Mouse (Mus musculus) kidney, embryonic 14.5 days (tissue): ENCODE results near the gene Olfr329-ps. TPM values are rescaled to one million over a fixed set of nuclear protein-coding genes. Genes with fewer than 3 reads are reported as not detected.
"Not testable (repeated sequence)": the region's sequence is repeated elsewhere in the genome, so short reads cannot be mapped to it uniquely, and the experiment has no call there.

ENCODE experiments used
- ATAC-seq: fragments of 200-750 bp; cut with Nextera tagmentation; 2 replicates; pipeline ENCODE4 v1.8.0; 2017; ENCODE audit warnings: moderate number of reproducible peaks, mild to moderate bottlenecking, moderate TSS enrichment, moderate library complexity; ENCODE audit not compliant: low FRiP score, low TSS enrichment
- H3K27ac ChIP-seq: fragments of 300-500 bp; sonication (generic); 2 replicates; pipeline ENCODE4 v1.5.1; 2014; ENCODE audit warnings: low read depth, mild to moderate bottlenecking, low read length, moderate library complexity, mixed read lengths
- H3K27me3 ChIP-seq: fragments of 300-500 bp; sonication (generic); 2 replicates; pipeline ENCODE4 v1.6.1; 2014; ENCODE audit warnings: mild to moderate bottlenecking, low read length; ENCODE audit not compliant: control insufficient read depth, insufficient read depth
- H3K36me3 ChIP-seq: fragments of 300-500 bp; sonication (generic); 2 replicates; pipeline ENCODE4 v1.6.1; 2014; ENCODE audit warnings: low read length, mixed read lengths; ENCODE audit not compliant: control insufficient read depth, insufficient read depth
- H3K4me1 ChIP-seq: fragments of 300-500 bp; sonication (generic); 2 replicates; pipeline ENCODE4 v1.6.1; 2014; ENCODE audit warnings: low read length, mixed read lengths; ENCODE audit not compliant: control insufficient read depth, insufficient read depth
- H3K4me2 ChIP-seq: fragments of 300-500 bp; sonication (generic); replicated peaks from 2 replicates; pipeline ENCODE4 v1.6.1; 2014; ENCODE audit warnings: low read depth, mild to moderate bottlenecking, low read length
- H3K4me3 ChIP-seq: fragments of 300-500 bp; sonication (generic); 2 replicates; pipeline ENCODE4 v1.5.1; 2014; ENCODE audit warnings: mild to moderate bottlenecking, low read length
- H3K9ac ChIP-seq: fragments of 300-500 bp; sonication (generic); 2 replicates; pipeline ENCODE4 v1.6.1; 2014; ENCODE audit warnings: low read depth, mild to moderate bottlenecking, low read length, moderate library complexity
- H3K9me3 ChIP-seq: fragments of 300-500 bp; sonication (generic); 2 replicates; pipeline ENCODE4 v1.6.1; 2016; ENCODE audit warnings: low read length; ENCODE audit not compliant: control insufficient read depth
- WGBS: fragments of 180-500 bp; shearing (Covaris S2); extraction: QIAGEN DNeasy Blood & Tissue Kit; methylation state at CpG from one replicate; pipeline ENCODE4 v1.1.7; 2014; 5-methylcytosine and 5-hydroxymethylcytosine counted together
- polyA plus RNA-seq: library from polyadenylated mRNA; unstranded; fragments of >200 nt; fragmentation: Nextera tagmentation; extraction: Ambion mirVana; gene quantifications from 2 replicates; pipeline ENCODE4 v1.2.1, GENCODE M21; 2014

Olfr329-ps gene
- polyA plus RNA-seq, 1 experiment from 2014 or later = not detected

DNA sequence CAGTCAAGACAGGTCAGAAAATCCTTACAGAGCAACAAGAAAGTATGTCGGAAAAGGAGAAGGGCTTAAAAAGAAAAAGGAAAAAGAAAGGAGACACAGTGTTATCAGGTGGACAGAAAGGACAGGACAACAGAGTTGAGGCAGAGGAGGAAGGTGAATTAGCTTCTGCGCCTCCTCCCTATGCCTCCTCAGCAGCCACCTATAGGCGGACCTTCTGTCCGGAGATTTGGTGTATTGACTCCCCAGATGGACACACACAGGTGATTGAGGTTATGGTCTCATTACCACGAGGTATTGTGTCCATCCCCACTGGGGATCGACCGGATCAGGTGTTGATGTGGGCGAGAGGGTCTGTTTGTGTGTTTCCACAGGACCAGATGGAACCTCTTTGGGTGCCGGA is 26.5 kb downstream of the Olfr329-ps start:
- not testable (repeated sequence) for H3K9me3 ChIP-seq, H3K9ac ChIP-seq, ATAC-seq, H3K4me3 ChIP-seq, H3K4me2 ChIP-seq, H3K27me3 ChIP-seq, H3K4me1 ChIP-seq, H3K36me3 ChIP-seq, H3K27ac ChIP-seq
- 89% methylated on average over 6 of the region's 9 CpGs for WGBS

DNA sequence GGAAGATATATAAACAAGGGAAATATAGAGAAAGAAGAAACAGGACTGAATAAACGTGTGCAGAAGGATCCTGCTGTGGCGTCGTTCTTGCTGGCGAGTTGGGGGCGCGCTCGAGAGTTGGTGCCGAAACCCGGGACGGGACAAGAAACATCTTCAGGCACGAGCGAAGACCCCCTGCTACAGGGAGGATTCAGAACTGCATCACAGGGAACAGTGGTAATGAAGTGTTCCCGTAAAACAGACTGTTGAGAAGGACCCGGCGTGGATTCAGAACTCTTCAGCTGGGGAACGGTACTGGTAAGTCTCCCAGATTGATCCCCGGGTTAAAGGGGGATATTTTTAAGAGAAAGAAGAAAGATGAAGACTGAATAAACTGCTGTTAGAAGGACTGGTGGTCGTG is 27.3 kb downstream of the Olfr329-ps start:
- H3K4me3 ChIP-seq, H3K27ac ChIP-seq, ATAC-seq, H3K9ac ChIP-seq, H3K4me2 ChIP-seq, H3K36me3 ChIP-seq, H3K4me1 ChIP-seq, H3K27me3 ChIP-seq, H3K9me3 ChIP-seq: not testable (repeated sequence)
- 95% methylated on average over 18 of the region's 18 CpGs for WGBS

DNA sequence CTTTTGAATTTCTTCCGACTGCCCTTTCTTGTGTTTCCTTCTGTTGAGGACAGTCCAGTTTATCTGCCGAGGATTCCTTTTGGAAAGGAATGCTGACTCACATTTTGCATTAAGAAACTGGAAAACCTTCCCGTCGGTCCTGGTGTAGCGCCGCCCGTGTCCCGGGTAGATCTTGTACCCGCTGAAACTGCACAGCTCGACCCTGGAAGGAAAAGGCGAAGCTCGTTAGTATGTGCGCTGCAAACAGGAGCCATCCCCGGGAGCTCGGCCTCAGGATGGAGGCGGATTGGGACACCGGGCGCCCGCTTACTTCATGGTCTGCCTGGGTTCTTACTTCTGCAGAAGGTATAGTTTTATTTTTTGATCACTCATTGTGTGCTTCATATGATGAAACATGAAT is 37.2 kb downstream of the Olfr329-ps start:
- not testable (repeated sequence) for H3K36me3 ChIP-seq, ATAC-seq, H3K9me3 ChIP-seq, H3K4me1 ChIP-seq, H3K4me3 ChIP-seq, H3K27me3 ChIP-seq, H3K4me2 ChIP-seq, H3K27ac ChIP-seq, H3K9ac ChIP-seq
- WGBS = 85% methylated on average over 19 of the region's 19 CpGs

DNA sequence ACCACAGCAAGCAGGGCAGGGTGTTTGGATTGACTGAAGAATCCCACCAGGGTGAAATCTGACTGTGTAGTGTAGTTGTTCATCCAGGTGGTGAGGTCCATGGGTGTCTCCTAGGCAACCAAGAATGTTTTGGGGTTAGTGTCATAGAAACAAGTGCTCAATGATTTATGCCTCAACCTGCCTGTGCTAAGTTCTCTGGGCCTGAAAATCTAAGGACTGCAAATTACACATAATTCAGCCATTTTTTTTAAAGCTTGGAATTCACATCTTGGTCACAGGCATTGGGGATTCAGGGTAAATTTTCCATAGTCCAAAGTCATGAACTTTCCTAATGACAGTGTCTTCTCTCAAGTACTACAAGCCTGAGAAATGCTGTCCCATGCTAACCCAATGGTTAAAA is 43.8 kb downstream of the Olfr329-ps start, which contains the start of gene Olfr331:
TSS of gene Olfr331 (minus strand) at position 101 of the 400 bp plus-strand sequence.
- not testable (repeated sequence) for H3K9me3 ChIP-seq, H3K9ac ChIP-seq, H3K4me1 ChIP-seq, ATAC-seq, H3K36me3 ChIP-seq, H3K4me2 ChIP-seq, H3K27me3 ChIP-seq, H3K27ac ChIP-seq, H3K4me3 ChIP-seq

DNA sequence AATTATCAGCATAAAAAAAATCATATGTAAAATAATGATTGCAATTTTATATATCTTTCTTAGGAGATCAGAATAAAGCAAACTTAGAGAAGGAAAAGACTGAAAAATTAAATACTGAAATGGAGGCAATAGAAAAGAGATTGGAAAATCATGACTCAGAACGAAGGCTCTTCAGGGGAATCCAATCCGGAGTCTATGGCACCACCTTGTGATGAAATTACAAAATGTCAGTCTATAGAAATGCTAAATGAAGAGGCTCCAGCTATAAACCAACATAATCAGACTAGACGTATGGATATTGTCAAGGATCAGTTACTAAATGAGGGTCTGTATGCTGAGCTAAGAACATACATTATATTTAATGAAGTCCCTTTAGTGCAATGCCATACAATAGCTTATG is 46.9 kb downstream of the Olfr329-ps start:
- Histone ChIP-seq H3K27me3 (no peaks in the 10 kb centered on the region), H3K36me3 (no peaks in the 10 kb centered on the region), H3K9ac (no peak overlapping the region), H3K4me1 (no peaks in the 10 kb centered on the region), H3K4me3 (no peak overlapping the region), H3K4me2 (no peak overlapping the region), H3K27ac (no peak overlapping the region), H3K9me3 (no peaks in the 10 kb centered on the region)
- ATAC-seq = no peak
- 64% methylated on average over 3 of the region's 3 CpGs for WGBS

DNA sequence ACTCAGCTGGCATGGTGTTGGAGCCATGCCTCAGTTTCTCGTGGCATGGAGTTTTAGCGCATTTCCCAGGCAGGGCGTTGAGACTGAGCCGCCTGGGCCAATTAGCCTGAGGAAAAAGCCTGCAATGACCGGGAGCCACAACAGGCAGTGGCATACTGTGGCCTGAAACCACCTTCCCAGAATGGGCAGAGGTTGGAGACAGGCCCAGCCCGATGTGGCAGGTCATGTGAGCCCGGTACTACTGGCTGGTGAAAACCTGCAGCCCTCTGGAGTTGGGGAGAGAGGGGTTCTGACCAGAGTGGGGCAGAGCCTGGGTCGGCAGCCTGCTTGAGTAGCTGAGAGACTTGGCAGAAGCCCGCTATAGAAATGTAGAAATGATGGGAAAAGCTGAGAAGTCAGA is 47.5 kb downstream of the Olfr329-ps start:
- ATAC-seq = no peak
- no peaks in the 10 kb centered on the region for H3K36me3 ChIP-seq
- no peaks in the 10 kb centered on the region for H3K4me1 ChIP-seq
- H3K27me3 ChIP-seq = no peaks in the 10 kb centered on the region
- no peak overlapping the region for H3K4me3 ChIP-seq
- H3K9ac ChIP-seq = no peak overlapping the region
- H3K4me2 ChIP-seq = no peak overlapping the region
- no peaks in the 10 kb centered on the region for H3K9me3 ChIP-seq
- WGBS = 89% methylated on average over 9 of the region's 9 CpGs
- H3K27ac ChIP-seq = no peak overlapping the region

DNA sequence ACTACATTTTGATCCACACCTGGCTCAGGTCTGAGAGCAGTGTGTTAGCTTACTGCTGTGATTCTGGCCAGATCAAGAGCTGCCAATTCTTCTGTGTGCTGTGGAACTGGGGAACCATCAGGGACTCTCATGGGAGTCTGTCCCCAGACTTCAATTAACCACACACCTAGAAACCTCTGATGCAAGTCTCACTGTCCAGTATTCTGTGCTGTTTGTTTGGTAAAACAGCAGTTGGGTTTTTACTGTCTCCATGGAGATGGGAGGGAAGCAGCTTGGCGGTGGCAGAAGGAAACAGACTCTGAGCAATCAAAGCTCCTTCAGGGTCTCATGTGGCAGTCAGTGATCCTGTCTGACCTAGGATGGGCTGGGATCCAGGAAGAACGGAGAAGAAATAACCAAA is 53.8 kb downstream of the Olfr329-ps start, which contains the start of gene Olfr332:
TSS of gene Olfr332 (minus strand) at position 101 of the 400 bp plus-strand sequence.
- no peak within 1 kb of the TSS for H3K4me2 ChIP-seq
- H3K36me3 ChIP-seq = no peaks in the 10 kb centered on the region
- H3K9ac ChIP-seq = no peak within 1 kb of the TSS
- 77% methylated on average over 2 of the region's 2 CpGs for WGBS
- no peak for ATAC-seq
- no peak within 1 kb of the TSS for H3K27ac ChIP-seq
- no peaks in the 10 kb centered on the region for H3K4me1 ChIP-seq
- no peaks in the 10 kb centered on the region for H3K27me3 ChIP-seq
- no peak within 1 kb of the TSS for H3K4me3 ChIP-seq
- no peaks in the 10 kb centered on the region for H3K9me3 ChIP-seq

Other genes with a start within 250 kb of the Olfr329-ps start
- gene Zfp692, start 239.4 kb downstream of the Olfr329-ps start, polyA plus RNA-seq = 19.3 and 23.1 TPM in 2 replicates
- gene Zfp672, start 216.1 kb downstream of the Olfr329-ps start, polyA plus RNA-seq = 34.4 and 34.5 TPM in 2 replicates
- gene Sh3bp5l, start 215.7 kb downstream of the Olfr329-ps start, polyA plus RNA-seq = 17.0 and 27.5 TPM in 2 replicates
- not detected in 2 replicates for gene Lypd8, start 167.4 kb downstream of the Olfr329-ps start, polyA plus RNA-seq
- 0.36 TPM in 1 of 2 replicates, not detected in the other for gene 1810065E05Rik, start 125.3 kb downstream of the Olfr329-ps start, polyA plus RNA-seq
- gene Gm12253, start 113.9 kb downstream of the Olfr329-ps start, polyA plus RNA-seq = not detected in 2 replicates
- not detected in 2 replicates for gene Lypd9, start 93.5 kb downstream of the Olfr329-ps start, polyA plus RNA-seq
- not detected in 2 replicates for gene Olfr30, start 84.2 kb downstream of the Olfr329-ps start, polyA plus RNA-seq
- 0.11 TPM in 1 of 2 replicates, not detected in the other for gene Olfr332, start 53.9 kb downstream of the Olfr329-ps start, polyA plus RNA-seq
- gene Olfr331, start 43.9 kb downstream of the Olfr329-ps start, polyA plus RNA-seq = not detected in 2 replicates
- not detected in 2 replicates for gene Olfr330, start 11.6 kb downstream of the Olfr329-ps start, polyA plus RNA-seq
- gene Olfr328, start 9.2 kb upstream of the Olfr329-ps start, polyA plus RNA-seq = 0.07 and 0.18 TPM in 2 replicates
- not detected in 2 replicates for gene Olfr224, start 24.1 kb upstream of the Olfr329-ps start, polyA plus RNA-seq
- gene Olfr325, start 31.3 kb upstream of the Olfr329-ps start, polyA plus RNA-seq = not detected in 2 replicates
- not detected in 2 replicates for gene Olfr324, start 48.7 kb upstream of the Olfr329-ps start, polyA plus RNA-seq
- not detected in 2 replicates for gene 2210407C18Rik, start 69.7 kb upstream of the Olfr329-ps start, polyA plus RNA-seq
- not detected in 2 replicates for gene Olfr323, start 84.1 kb upstream of the Olfr329-ps start, polyA plus RNA-seq
- gene Trim58, start 94.0 kb upstream of the Olfr329-ps start, polyA plus RNA-seq = not detected in 2 replicates
- gene Olfr322, start 112.4 kb upstream of the Olfr329-ps start, polyA plus RNA-seq = 0.07 TPM in 1 of 2 replicates, not detected in the other
- gene Olfr320, start 134.7 kb upstream of the Olfr329-ps start, polyA plus RNA-seq = not detected in 2 replicates
- not detected in 2 replicates for gene Olfr319, start 152.7 kb upstream of the Olfr329-ps start, polyA plus RNA-seq
- gene Olfr318, start 177.6 kb upstream of the Olfr329-ps start, polyA plus RNA-seq = not detected in 2 replicates
- not detected in 2 replicates for gene Olfr317, start 192.8 kb upstream of the Olfr329-ps start, polyA plus RNA-seq
- gene Olfr316, start 206.3 kb upstream of the Olfr329-ps start, polyA plus RNA-seq = not detected in 2 replicates
- not detected in 2 replicates for gene Olfr315, start 226.8 kb upstream of the Olfr329-ps start, polyA plus RNA-seq
- gene Olfr314, start 236.5 kb upstream of the Olfr329-ps start, polyA plus RNA-seq = not detected in 2 replicates